Mouse (Mus musculus) midbrain, embryonic 11.5 days (tissue): ENCODE data around the gene Prtn3. TPM values are rescaled to one million over a fixed set of nuclear protein-coding genes. Genes with fewer than 3 reads are reported as not detected.

Experiments used
- microRNA-seq: library from miRNA; unstranded; fragments of <30 nt; microRNA quantifications from one replicate; pipeline ENCODE4, GENCODE M21; 2017
- polyA plus RNA-seq: library from polyadenylated mRNA; unstranded; fragments of >200 nt; fragmentation: Nextera tagmentation; extraction: Ambion mirVana; gene quantifications from 2 replicates; pipeline ENCODE4 v1.2.1, GENCODE M21; 2014

The Prtn3 gene
- polyA plus RNA-seq, 1 experiment from 2014 or later, result 11.9 TPM

Small RNAs within 50 kb of the gene (microRNA-seq; reads per million reads assigned to microRNA genes)
- gene Mir6910, result not detected

Other genes with a start within 250 kb of the Prtn3 start
- 11.4 and 13.0 TPM in 2 replicates for gene Shc2, start 236.6 kb upstream of the Prtn3 start, polyA plus RNA-seq
- not detected in 2 replicates for gene Odf3l2, start 228.7 kb upstream of the Prtn3 start, polyA plus RNA-seq
- gene Madcam1, start 209.9 kb upstream of the Prtn3 start, polyA plus RNA-seq, result 1.2 and 1.4 TPM in 2 replicates
- gene Tpgs1, start 205.1 kb upstream of the Prtn3 start, polyA plus RNA-seq, result 65.5 and 69.6 TPM in 2 replicates
- gene Cdc34, start 192.3 kb upstream of the Prtn3 start, polyA plus RNA-seq, result 149 and 178 TPM in 2 replicates
- 0.27 and 0.58 TPM in 2 replicates for gene Gzmm, start 185.5 kb upstream of the Prtn3 start, polyA plus RNA-seq
- gene Bsg, start 170.0 kb upstream of the Prtn3 start, polyA plus RNA-seq, result 576 and 580 TPM in 2 replicates
- gene Hcn2, start 157.8 kb upstream of the Prtn3 start, polyA plus RNA-seq, result 0.22 TPM in 2 replicates
- 28.5 and 31.2 TPM in 2 replicates for gene Polrmt, start 127.9 kb upstream of the Prtn3 start, polyA plus RNA-seq
- gene Fgf22, start 119.4 kb upstream of the Prtn3 start, polyA plus RNA-seq, result 0.08 and 0.32 TPM in 2 replicates
- 69.9 and 81.9 TPM in 2 replicates for gene Rnf126, start 107.5 kb upstream of the Prtn3 start, polyA plus RNA-seq
- 0.60 and 1.2 TPM in 2 replicates for gene Fstl3, start 97.2 kb upstream of the Prtn3 start, polyA plus RNA-seq
- 0.10 and 0.40 TPM in 2 replicates for gene Prss57, start 83.5 kb upstream of the Prtn3 start, polyA plus RNA-seq
- gene Palm, start 80.9 kb upstream of the Prtn3 start, polyA plus RNA-seq, result 109 and 129 TPM in 2 replicates
- gene Misp, start 53.5 kb upstream of the Prtn3 start, polyA plus RNA-seq, result 0.41 TPM in 1 of 2 replicates, not detected in the other
- 147 and 176 TPM in 2 replicates for gene Ptbp1, start 20.0 kb upstream of the Prtn3 start, polyA plus RNA-seq
- 112 and 117 TPM in 2 replicates for gene Plppr3, start 158 bp downstream of the Prtn3 start, polyA plus RNA-seq
- gene Elane, start 11.8 kb downstream of the Prtn3 start, polyA plus RNA-seq, result 0.18 TPM in 1 of 2 replicates, not detected in the other
- not detected in 2 replicates for gene Cfd, start 16.4 kb downstream of the Prtn3 start, polyA plus RNA-seq
- gene Med16, start 34.4 kb downstream of the Prtn3 start, polyA plus RNA-seq, result 39.7 and 45.7 TPM in 2 replicates
- 20.6 and 25.6 TPM in 2 replicates for gene Gm26602, start 36.4 kb downstream of the Prtn3 start, polyA plus RNA-seq
- 0.34 and 0.61 TPM in 2 replicates for gene Kiss1r, start 42.5 kb downstream of the Prtn3 start, polyA plus RNA-seq
- gene R3hdm4, start 46.7 kb downstream of the Prtn3 start, polyA plus RNA-seq, result 127 and 135 TPM in 2 replicates
- gene Arid3a, start 52.6 kb downstream of the Prtn3 start, polyA plus RNA-seq, result 4.2 and 6.2 TPM in 2 replicates
- 92.7 and 98.4 TPM in 2 replicates for gene Wdr18, start 85.7 kb downstream of the Prtn3 start, polyA plus RNA-seq
- gene Grin3b, start 96.2 kb downstream of the Prtn3 start, polyA plus RNA-seq, result 0.22 and 0.38 TPM in 2 replicates
- gene Tmem259, start 109.9 kb downstream of the Prtn3 start, polyA plus RNA-seq, result 11.9 and 13.5 TPM in 2 replicates
- 158 and 160 TPM in 2 replicates for gene Cnn2, start 114.1 kb downstream of the Prtn3 start, polyA plus RNA-seq
- gene Abca7, start 122.0 kb downstream of the Prtn3 start, polyA plus RNA-seq, result 2.8 and 2.9 TPM in 2 replicates
- 3.6 and 3.8 TPM in 2 replicates for gene Arhgap45, start 142.2 kb downstream of the Prtn3 start, polyA plus RNA-seq
- gene Polr2e, start 165.3 kb downstream of the Prtn3 start, polyA plus RNA-seq, result 200 and 225 TPM in 2 replicates
- gene Gpx4, start 172.7 kb downstream of the Prtn3 start, polyA plus RNA-seq, result 581 and 594 TPM in 2 replicates
- 7.0 and 7.3 TPM in 2 replicates for gene Sbno2, start 231.1 kb downstream of the Prtn3 start, polyA plus RNA-seq
- gene Stk11, start 241.3 kb downstream of the Prtn3 start, polyA plus RNA-seq, result 18.5 and 23.1 TPM in 2 replicates